Mouse (Mus musculus) frontal cortex, postnatal 14 days (tissue): ENCODE results near the gene Wdr6.

Source experiments
- DNase-seq, 2 experiments: peaks; one replicate each; pipeline ENCODE4 v3.0.0; 2022; ENCODE audit warnings: low spot score in 2 of 2

The Wdr6 gene

GRCm38 (mm10) chr9:108525400-108525799 lies 53.1 kb downstream of the Wdr6 start:
- DNase-seq: no peak

- no peak for DNase-seq
Measured at GRCm38 (mm10) chr9:108523341-108523740, 55.2 kb downstream of the Wdr6 start.
